Mouse (Mus musculus) Patski (cell line): Measurements from ENCODE around the gene Casp8. TPM values are rescaled to one million over a fixed set of nuclear protein-coding genes. Genes with fewer than 3 reads are reported as not detected.
"Not testable (repeated sequence)": the region's sequence is repeated elsewhere in the genome, so short reads cannot be mapped to it uniquely, and the experiment has no call there.

Experiments
- ATAC-seq: fragments of 100-300 bp; one replicate; pipeline ENCODE4 v1.8.0; 2021
- CTCF ChIA-PET: fragments of 350-600 bp; sonication (Branson Sonifier 250); formaldehyde crosslinking; loops from one replicate; lab custom pipeline; 2022; ENCODE audit warnings: inconsistent platforms; lab: Charles Lee
- POLR2A ChIA-PET: fragments of 350-600 bp; sonication (Branson Sonifier 250); formaldehyde crosslinking; loops from one replicate; lab custom pipeline; 2022; ENCODE audit warnings: antibody characterized with exemption, inconsistent platforms; lab: Charles Lee
- DNase-seq: peaks from one replicate; pipeline ENCODE4 v3.0.0-alpha.2; 2011; ENCODE audit warnings: low read depth, low spot score
- H3K27me3 ChIP-seq: fragments of 371-371 bp; one replicate; pipeline ENCODE4 v1.5.1; 2021
- CTCF ChIP-seq: fragments of 100-300 bp; IDR thresholded peaks from one replicate; pipeline ENCODE4 v1.5.1; 2021
- in situ Hi-C: fragments of 300-500 bp; cut with MboI; formaldehyde crosslinking; loops from 3 replicates; pipeline ENCODE4 v1.11.1; 2018; ENCODE audit warnings: low pct_unique_long_range_greater_than_20kb, mixed read lengths
- polyA plus RNA-seq: library from polyadenylated mRNA; unstranded; gene quantifications from one replicate; pipeline ENCODE4 v1.2.3, GENCODE M21; 2021

The Casp8 gene
- polyA plus RNA-seq, 1 experiment from 2014 or later: 52.5 TPM

DNA sequence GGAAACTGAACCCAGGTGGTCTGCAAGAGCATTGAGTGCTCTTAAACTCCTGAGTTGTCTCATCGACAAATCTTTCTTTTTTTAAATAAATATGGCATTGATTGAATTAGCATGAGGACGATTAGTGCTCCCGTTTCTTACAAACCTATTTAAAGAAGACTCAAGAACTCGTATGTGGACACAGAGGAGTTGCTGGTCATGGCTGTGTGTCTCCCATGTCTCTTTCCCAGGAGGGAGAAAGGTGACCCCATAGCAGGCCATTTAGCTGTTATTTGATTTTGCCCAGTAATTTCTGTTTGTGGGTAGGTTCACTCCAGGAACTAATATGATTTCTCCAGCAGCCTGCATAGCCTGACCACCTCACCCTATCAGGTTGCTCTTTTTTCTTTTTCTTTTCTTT, 1.7 kb downstream of the Casp8 start:
- no peaks in the 10 kb centered on the region for H3K27me3 ChIP-seq
- CTCF ChIA-PET: no interaction called here
- no peak for TF ChIP-seq CTCF
- in situ Hi-C loops: no loop called here
- ATAC-seq (no peak), DNase-seq (no peak)
- POLR2A ChIA-PET: no interaction called here

DNA sequence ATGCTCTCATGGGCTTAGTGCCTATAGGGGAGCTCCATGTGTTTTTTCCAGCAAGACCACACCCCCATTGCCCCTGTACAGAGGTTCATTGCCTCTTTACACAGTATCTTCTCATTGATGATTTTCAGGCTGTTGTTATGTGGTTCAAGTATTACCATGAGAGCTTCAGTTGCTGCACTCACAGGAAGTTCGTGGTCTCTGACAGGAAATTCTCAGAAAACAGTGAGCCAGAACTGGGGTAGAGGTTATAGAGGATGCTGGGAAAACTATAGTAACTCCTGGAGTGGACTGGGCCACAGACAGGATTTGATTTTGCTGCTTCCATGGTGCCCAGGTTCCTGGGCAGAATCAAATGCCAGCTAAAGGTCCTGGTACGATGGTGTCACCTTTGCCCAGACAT, 2.2 kb downstream of the Casp8 start:
- ChIA-PET POLR2A (no interaction called here), CTCF (no interaction called here)
- no peak for TF ChIP-seq CTCF
- in situ Hi-C loops: no loop called here
- DNase-seq (no peak), ATAC-seq (no peak)
- H3K27me3 ChIP-seq: no peaks in the 10 kb centered on the region

DNA sequence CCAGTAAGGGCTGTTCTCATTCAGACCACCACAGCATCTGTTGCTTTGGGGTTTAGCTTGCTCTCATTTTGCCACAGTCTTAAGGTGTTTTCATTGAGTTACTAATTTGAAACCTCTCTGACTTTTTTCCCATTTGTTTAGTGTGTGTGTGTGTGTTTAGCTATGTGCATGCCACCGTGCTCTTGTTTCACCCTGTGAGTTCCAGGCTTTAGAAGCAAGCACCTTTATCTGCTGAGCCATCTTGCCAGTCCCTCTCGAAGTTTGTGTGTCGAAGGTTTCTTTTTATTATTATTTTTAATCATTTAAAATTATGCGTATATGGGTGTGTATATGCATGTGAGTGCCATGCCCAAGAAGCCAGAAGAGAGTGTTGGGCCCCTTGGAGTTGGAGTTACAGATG, 3.7 kb downstream of the Casp8 start:
- ChIA-PET POLR2A (no interaction called here), CTCF (no interaction called here)
- no peaks in the 10 kb centered on the region for H3K27me3 ChIP-seq
- TF ChIP-seq CTCF: no peak
- DNase-seq (no peak), ATAC-seq (no peak)
- in situ Hi-C loops: no loop called here

DNA sequence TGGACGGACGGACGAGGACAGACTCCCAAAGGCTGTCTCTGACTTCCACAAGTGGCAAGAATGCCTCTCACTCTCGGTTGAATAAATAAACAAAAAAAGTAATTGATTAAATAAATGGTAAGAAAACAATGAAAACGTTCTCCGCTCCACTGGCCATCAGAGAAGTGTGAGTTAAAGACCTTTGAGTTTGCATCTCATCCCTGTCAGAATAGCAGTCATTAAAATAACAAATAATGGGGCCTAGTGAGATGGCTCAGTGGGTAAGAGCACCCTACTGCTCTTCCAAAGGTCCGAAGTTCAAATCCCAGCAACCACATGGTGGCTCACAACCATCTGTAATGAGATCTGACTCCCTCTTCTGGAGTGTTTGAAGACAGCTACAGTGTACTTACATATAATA, 5.5 kb downstream of the Casp8 start:
- ATAC-seq, CTCF ChIA-PET, POLR2A ChIA-PET, H3K27me3 ChIP-seq, DNase-seq, in situ Hi-C loops: not testable (repeated sequence)

DNA sequence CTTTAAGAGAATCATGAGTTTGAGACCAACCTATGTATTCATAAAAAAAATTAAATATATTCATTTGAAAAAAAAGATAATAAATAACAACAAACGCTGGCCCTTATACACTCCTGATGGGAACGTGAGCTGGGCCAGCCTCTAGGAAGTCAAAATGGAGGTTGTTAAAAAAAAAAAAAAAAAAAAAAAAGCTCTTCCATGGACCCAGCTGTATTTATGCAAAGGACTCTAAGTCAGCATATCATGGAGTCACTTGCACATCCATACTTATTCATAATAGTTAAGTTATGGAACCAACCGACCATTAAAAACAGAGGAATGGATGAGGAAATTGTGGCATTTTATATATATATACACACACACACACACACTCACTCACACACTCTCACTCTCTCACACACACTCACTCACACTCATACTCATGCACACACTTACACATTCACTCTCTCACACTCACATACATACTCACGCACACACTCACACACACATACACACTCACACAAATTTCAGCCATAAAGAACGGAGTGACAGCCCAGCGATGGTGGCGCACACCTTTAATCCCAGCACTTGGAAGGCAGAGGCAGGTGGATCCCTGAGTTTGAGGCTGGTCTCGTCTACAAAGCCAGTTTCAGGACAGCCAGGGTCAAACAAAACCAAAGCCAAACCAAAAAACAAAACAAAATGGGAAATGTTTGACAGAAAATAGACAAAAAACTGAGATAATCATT, 6.5 kb downstream of the Casp8 start:
- CTCF ChIA-PET: interaction anchor here (0.7 kb wide), 1 partner anchor 16 kb away, joined by 3 read pairs; no protein-coding TSS in a partner anchor
- no peak for DNase-seq
- POLR2A ChIA-PET: no interaction called here
- in situ Hi-C loops: no loop called here
- no peak for ATAC-seq
- TF ChIP-seq CTCF: no peak
- H3K27me3 ChIP-seq: no peaks in the 10 kb centered on the region

DNA sequence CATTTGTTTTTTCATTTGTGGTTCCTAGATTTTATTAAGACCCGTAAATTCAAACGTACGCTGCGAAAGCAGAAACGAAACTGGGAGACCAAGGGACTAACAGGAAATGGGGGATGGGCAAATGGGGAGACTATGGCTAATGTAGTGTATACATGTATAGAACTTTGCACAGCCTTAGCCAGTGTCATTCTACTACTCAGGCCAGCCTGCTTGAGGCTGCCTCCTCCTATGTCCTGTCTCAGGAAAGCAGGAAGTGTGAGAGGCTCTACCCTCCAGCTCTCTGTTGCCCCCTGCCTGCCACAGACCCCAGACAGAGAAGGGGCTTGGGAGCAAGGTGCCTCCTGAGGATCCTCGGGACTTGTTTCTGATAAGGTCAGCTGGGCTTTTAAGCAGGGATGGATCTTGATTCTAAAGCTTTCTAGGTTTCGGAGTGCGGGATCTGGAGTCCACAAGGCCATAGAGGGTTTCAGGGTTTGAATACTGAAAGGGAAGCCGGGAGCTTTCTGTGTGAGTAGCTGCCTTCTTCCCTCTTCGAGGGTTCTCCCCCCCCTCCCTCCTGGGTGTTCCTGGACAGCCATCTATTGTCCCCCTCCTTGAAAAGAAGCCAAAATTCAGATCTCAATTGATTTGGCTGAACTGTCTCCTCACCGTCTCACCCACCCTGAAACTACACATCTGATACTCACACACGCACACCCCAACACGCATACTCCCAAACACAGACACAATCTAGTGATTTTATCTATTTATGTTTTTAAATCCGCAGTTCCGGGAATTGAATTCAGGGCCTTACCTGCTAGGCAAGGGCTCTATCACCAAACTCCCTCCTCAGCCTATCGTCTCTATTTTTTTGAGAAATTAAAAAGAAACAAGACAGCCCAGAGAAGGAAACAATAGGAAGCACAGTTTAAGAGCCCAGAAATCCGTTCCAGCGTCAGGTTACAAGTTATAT, 7.4 kb downstream of the Casp8 start:
- POLR2A ChIA-PET: interaction anchor here (0.6 kb wide), 1 partner anchor 1401 kb away, joined by 3 read pairs; no protein-coding TSS in a partner anchor
- DNase-seq (no peak), ATAC-seq (no peak)
- in situ Hi-C loops: no loop called here
- no peak for TF ChIP-seq CTCF
- CTCF ChIA-PET: no interaction called here
- no peaks in the 10 kb centered on the region for H3K27me3 ChIP-seq

DNA sequence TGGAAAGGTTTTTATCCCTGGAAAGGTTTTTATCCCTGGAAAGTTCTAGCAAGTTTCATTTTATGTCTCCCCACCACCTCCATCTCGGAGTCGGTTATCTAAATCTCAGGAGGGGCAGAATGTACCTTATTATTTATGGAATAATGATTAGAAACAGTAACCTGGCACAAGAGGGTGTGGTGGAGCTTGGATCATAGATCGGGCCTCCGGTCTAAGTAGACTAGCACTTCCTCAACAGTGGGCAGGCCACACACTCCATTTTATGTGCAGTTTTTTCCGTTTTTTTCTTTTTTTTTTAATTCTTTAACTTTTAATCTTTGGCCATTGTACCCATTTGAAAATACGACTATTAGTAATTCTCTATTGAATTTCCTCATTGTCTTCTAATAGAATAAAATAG, 8.4 kb downstream of the Casp8 start:
- in situ Hi-C loops: no loop called here
- CTCF ChIA-PET: no interaction called here
- ATAC-seq (no peak), DNase-seq (no peak)
- no peaks in the 10 kb centered on the region for H3K27me3 ChIP-seq
- POLR2A ChIA-PET: no interaction called here
- TF ChIP-seq CTCF: no peak

DNA sequence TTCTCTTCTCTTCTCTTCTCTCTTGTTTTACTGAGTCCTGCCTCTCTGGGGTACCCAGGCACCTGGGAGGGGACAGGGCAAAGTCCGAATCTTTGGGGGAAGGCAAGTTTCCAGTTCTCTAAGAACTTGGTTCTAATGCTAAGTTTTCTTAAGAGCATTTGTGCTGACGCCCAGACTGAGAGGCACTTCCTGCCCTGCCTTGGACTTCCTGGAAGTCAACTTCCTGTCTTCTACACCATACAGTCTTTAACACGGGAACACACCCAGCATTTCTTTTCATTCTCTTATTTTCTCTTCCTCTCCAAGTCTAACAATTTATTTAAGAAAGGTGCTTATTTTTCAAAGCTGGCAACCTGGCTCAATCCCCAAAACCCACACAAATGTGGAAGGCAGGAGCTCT, 11.5 kb downstream of the Casp8 start:
- no peak for TF ChIP-seq CTCF
- ATAC-seq (no peak), DNase-seq (no peak)
- no peaks in the 10 kb centered on the region for H3K27me3 ChIP-seq
- CTCF ChIA-PET: no interaction called here
- POLR2A ChIA-PET: no interaction called here
- in situ Hi-C loops: no loop called here

DNA sequence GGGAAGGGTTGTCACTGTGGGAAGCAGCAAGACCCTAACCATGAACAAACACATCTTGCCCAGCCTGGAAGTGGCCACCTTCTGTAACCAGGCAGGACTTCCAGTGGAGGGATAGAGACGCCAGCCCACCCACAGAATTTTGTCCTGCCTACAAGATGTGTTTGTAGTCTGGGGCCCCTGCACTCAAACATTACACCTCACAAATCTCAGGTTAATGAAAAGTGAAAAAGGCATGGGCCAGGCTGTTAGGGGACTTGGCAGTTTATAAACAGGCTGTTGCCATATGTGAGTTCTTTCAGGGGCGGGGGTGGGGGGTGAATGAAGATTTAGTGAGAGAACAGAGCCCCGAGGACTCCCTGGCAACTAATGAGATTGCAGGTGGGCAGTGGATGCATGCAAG, 31.1 kb downstream of the Casp8 start:
- DNase-seq (no peak), ATAC-seq (no peak)
- ChIA-PET CTCF (no interaction called here), POLR2A (no interaction called here)
- in situ Hi-C loops: no loop called here
- no peak for TF ChIP-seq CTCF
- no peaks in the 10 kb centered on the region for H3K27me3 ChIP-seq

DNA sequence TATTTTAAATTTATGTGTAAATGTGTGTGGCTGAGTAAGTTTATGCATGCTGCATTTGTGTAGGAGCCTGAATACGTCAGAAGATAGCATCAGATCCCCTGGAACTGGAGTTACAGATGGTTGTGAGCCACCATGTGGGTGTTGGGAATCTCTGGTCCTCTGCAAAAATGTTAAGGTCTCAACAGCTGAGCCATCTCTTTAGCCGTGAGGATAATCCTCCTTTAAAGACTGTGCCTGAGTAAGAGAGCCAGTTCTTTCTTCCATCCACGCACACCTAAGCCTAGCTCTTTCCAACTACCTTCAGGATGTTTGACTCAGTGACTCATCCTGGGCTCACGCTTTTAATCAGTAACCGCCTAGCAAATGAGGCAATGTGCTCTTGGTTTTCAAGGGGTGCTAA, 35.6 kb downstream of the Casp8 start:
- POLR2A ChIA-PET: no interaction called here
- CTCF ChIA-PET: no interaction called here
- H3K27me3 ChIP-seq: no peaks in the 10 kb centered on the region
- peak; percentile 24 for DNase-seq
- in situ Hi-C loops: no loop called here
- no peak for TF ChIP-seq CTCF
- no peak for ATAC-seq

DNA sequence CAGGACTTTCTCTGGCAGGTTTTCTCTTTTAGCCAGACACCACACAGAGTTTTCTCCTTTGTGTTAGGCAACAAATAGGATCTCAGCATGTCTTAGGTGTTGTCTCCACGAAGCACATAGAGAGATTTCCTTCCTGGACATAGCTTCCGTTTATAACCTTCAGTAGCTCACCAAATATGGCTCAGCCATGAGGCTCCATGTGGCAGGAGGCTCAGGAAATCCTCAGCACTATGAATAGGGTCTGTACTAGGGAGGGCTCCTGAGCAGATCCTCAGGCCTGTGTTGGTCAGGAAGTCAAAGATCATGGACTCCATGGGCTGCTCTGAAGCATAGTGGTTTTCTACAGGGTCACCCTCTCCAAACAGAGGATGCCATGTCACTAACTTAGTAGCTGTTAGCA, 37.0 kb downstream of the Casp8 start:
- POLR2A ChIA-PET: no interaction called here
- ATAC-seq (no peak), DNase-seq (no peak)
- in situ Hi-C loops: no loop called here
- no peaks in the 10 kb centered on the region for H3K27me3 ChIP-seq
- TF ChIP-seq CTCF: no peak
- CTCF ChIA-PET: no interaction called here

DNA sequence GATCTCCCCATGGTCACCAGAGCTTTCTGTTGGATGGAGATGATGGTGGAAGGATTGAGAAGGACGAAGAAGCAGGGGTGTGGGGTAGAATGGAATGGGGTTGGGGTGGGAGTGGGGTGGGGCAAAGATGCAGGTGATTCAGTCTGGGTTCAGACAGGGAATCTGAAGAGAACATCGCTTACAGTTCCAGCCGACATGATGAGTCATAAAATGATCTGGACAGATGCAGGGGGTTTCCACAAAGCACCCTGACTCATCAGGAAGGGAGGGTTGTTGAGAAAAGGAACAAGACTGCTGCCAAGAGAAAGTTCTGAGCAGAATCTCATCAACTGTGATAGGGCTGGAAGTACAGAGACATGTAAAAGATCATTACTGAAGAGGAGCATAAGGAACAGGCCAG, 61.6 kb downstream of the Casp8 start:
- ATAC-seq (peak; percentile 24), DNase-seq (peak; percentile 39)
- H3K27me3 ChIP-seq, POLR2A ChIA-PET, CTCF ChIA-PET: not testable (repeated sequence)
- in situ Hi-C loops: loop anchor here (5.0 kb wide), 1 partner anchor 195 kb away; no protein-coding TSS in a partner anchor

DNA sequence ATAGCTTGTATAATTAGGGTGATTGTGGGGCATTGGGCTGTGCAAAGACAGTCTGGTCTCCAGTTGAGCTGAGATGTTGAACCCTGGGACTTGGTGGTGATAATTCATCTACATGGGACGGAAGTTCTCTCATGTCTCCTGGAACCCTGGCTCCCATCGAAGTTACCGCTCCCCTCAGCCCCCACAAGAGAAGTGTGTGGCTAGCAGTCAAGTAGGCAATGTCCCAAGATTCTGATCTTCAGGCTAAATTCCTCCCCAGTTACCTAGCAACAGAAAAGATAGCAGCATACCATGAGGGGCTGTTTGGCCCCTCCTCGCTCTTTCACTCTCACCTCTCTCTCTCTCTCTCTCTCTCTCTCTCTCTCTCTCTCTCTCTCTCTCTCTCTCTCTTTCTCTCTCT, 64.0 kb downstream of the Casp8 start:
- DNase-seq, H3K27me3 ChIP-seq, CTCF ChIA-PET, ATAC-seq, POLR2A ChIA-PET: not testable (repeated sequence)
- in situ Hi-C loops: loop anchor here (5.0 kb wide), 1 partner anchor 197 kb away; no protein-coding TSS in a partner anchor

DNA sequence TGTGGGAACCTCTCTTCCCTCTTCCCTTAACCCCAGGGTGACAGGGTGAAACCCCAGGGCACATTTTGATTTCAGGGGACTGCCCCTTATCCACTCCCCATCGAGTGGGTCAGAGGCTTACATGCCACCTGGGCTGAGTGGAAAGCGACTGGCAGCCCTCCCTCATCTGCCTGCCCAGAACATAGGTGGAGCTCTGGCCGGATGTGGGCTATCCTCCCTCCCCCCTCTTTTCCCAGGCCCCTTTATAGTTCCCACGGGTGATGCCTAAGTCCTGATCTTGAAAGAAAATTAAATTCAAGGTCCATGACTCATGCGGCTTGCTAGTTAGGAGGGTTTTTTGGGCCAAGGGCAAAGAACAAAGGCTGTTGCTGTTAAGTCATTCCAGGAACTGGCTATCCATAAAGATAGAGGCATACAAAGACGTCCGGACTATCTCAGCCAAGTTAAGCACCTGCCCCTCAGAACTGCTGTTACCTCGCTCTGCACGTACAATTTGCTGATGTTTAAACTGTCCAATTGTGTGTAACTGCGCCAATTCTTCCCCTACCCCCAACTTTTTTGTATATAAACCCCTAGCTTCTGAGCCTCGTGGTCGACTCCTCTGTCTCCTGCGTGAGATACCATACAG, 64.7 kb downstream of the Casp8 start:
- peak; percentile 47 for ATAC-seq
- H3K27me3 ChIP-seq, CTCF ChIA-PET, POLR2A ChIA-PET: not testable (repeated sequence)
- in situ Hi-C loops: loop anchor here (5.0 kb wide), 1 partner anchor 198 kb away; no protein-coding TSS in a partner anchor
- peak; percentile 64 for DNase-seq
